Mouse (Mus musculus): Measurements from ENCODE around the gene Thoc5. TPM values are rescaled to one million over a fixed set of nuclear protein-coding genes. Genes with fewer than 3 reads are reported as not detected.

Gene Thoc5
- polyA plus RNA-seq, 1 experiment from 2014 or later, result 27.9 TPM

DNA sequence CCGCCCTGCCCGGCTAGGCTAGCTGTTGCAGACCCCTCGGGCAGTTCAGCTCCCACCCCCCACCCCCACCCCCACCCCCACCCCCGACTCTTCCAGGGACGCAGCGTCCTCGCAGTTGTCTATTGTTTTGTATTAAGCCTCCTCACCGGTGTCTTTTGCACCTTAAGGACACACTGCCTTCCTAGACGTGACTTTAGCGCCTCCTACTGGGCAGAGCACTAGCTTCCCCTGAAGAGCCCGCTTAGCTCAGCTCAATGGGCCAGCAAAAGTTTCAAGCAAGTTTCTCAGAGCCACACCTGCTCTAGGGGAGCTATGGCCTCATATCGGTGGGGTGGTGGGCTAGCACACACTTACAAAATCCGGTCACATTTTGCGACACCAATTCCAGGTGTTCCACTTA is 80.5 kb downstream of the Thoc5 start:
- no peak overlapping the region for H3K4me2 ChIP-seq (ENCODE audit: low read depth, low read length)
- 9% methylated on average over 11 of the region's 14 CpGs for WGBS
- no peaks in the 10 kb centered on the region for H3K9me3 ChIP-seq (ENCODE audit: control insufficient read depth, low read length)
- H3K36me3 ChIP-seq (ENCODE audit: control insufficient read depth, insufficient read depth, low read length), result no peaks in the 10 kb centered on the region
- peak; percentile 80 for DNase-seq (ENCODE audit: low spot score)
- H3K27me3 ChIP-seq (replicated peaks; ENCODE audit: control insufficient read depth, insufficient read depth, low read length), result peaks cover 5% of the 10 kb centered on the region; the same call in 1 of the 2 replicates
- H3K4me1 ChIP-seq (ENCODE audit: control insufficient read depth, insufficient read depth, low read length), result no peaks in the 10 kb centered on the region
- ATAC-seq (ENCODE audit: low read depth), result no peak
- H3K27ac ChIP-seq (replicated peaks; ENCODE audit: low read depth, low read length), result no peak overlapping the region
- no peak overlapping the region for H3K4me3 ChIP-seq (ENCODE audit: low read depth, low read length)
- no peak overlapping the region for H3K9ac ChIP-seq (ENCODE audit: low read depth, low read length)

Small RNAs within 50 kb of the gene (microRNA-seq; reads per million reads assigned to microRNA genes)
- not detected for gene Mir6918 (ENCODE audit: borderline number of aligned reads)

Other genes with a start within 250 kb of the Thoc5 start
- 722 and 816 TPM in 2 replicates for gene Uqcr10, start 191.0 kb upstream of the Thoc5 start, polyA plus RNA-seq (2014; fragmentation: Nextera tagmentation; extraction: Ambion mirVana)
- gene Zmat5, start 190.6 kb upstream of the Thoc5 start, polyA plus RNA-seq (2014; fragmentation: Nextera tagmentation; extraction: Ambion mirVana), result 51.7 and 52.2 TPM in 2 replicates
- gene Cabp7, start 148.5 kb upstream of the Thoc5 start, polyA plus RNA-seq (2014; fragmentation: Nextera tagmentation; extraction: Ambion mirVana), result 0.15 and 0.30 TPM in 2 replicates
- gene Nf2, start 45.8 kb upstream of the Thoc5 start, polyA plus RNA-seq (2014; fragmentation: Nextera tagmentation; extraction: Ambion mirVana), result 40.5 and 43.1 TPM in 2 replicates
- gene Nipsnap1, start 21.4 kb upstream of the Thoc5 start, polyA plus RNA-seq (2014; fragmentation: Nextera tagmentation; extraction: Ambion mirVana), result 32.1 and 41.4 TPM in 2 replicates
- gene Nefh, start 52.7 kb downstream of the Thoc5 start, polyA plus RNA-seq (2014; fragmentation: Nextera tagmentation; extraction: Ambion mirVana), result 1.6 and 1.7 TPM in 2 replicates
- gene Ap1b1, start 91.5 kb downstream of the Thoc5 start, polyA plus RNA-seq (2014; fragmentation: Nextera tagmentation; extraction: Ambion mirVana), result 48.9 and 57.1 TPM in 2 replicates
- 3.8 and 4.8 TPM in 2 replicates for gene Rasl10a, start 162.8 kb downstream of the Thoc5 start, polyA plus RNA-seq (2014; fragmentation: Nextera tagmentation; extraction: Ambion mirVana)
- gene Gas2l1, start 170.0 kb downstream of the Thoc5 start, polyA plus RNA-seq (2014; fragmentation: Nextera tagmentation; extraction: Ambion mirVana), result 33.8 and 38.1 TPM in 2 replicates
- 21.8 and 26.5 TPM in 2 replicates for gene Rhbdd3, start 203.6 kb downstream of the Thoc5 start, polyA plus RNA-seq (2014; fragmentation: Nextera tagmentation; extraction: Ambion mirVana)
- 283 and 350 TPM in 2 replicates for gene Ewsr1, start 203.9 kb downstream of the Thoc5 start, polyA plus RNA-seq (2014; fragmentation: Nextera tagmentation; extraction: Ambion mirVana)